Mouse (Mus musculus): ENCODE measurements around the gene Asb14.

Gene Asb14

GRCm38 (mm10) chr14:26960518-26960917 lies 66.2 kb downstream of the Asb14 start:
- no peak for DNase-seq (ENCODE audit: low spot score)

Data from testis, postnatal 14 days (tissue).